Mouse (Mus musculus) myocyte (in vitro differentiated cells): ENCODE measurements around the gene Atg4a-ps. TPM values are rescaled to one million over a fixed set of nuclear protein-coding genes. Genes with fewer than 3 reads are reported as not detected.
A peak's percentile ranks its signal among the peaks of the same experiment; 100 is the strongest.
"Not testable (repeated sequence)": the region's sequence is repeated elsewhere in the genome, so short reads cannot be mapped to it uniquely, and the experiment has no call there.

ENCODE experiments used
- H3K27me3 ChIP-seq: one replicate; pipeline ENCODE4 v1.6.1; 2011; ENCODE audit not compliant: control insufficient read depth, insufficient read depth, insufficient read length
- H3K36me3 ChIP-seq: one replicate; pipeline ENCODE4 v1.6.1; 2011; ENCODE audit not compliant: control insufficient read depth, insufficient read depth
- H3K4me2 ChIP-seq: one replicate; pipeline ENCODE4 v1.6.1; 2011; ENCODE audit warnings: low read depth, control low read depth
- H3K4me3 ChIP-seq: one replicate; pipeline ENCODE4 v1.5.1; 2011; ENCODE audit warnings: mild to moderate bottlenecking, control low read depth, moderate library complexity
- H3K79me2 ChIP-seq: one replicate; pipeline ENCODE4 v1.6.1; 2011; ENCODE audit not compliant: control insufficient read depth, insufficient read depth
- H3ac ChIP-seq: one replicate; pipeline ENCODE4 v1.6.1; 2011; ENCODE audit not compliant: control insufficient read depth, insufficient read length
- CEBPB ChIP-seq: IDR thresholded peaks from 2 replicates; pipeline ENCODE4 v1.6.1; 2011; ENCODE audit warnings: mild to moderate bottlenecking, moderate library complexity; ENCODE audit not compliant: poor library complexity, insufficient read depth, severe bottlenecking
- E2F4 ChIP-seq: IDR thresholded peaks from one replicate; pipeline ENCODE4 v1.6.1; 2011; ENCODE audit warnings: mild to moderate bottlenecking, control low read depth, moderate library complexity; ENCODE audit not compliant: insufficient read depth
- MAX ChIP-seq: IDR thresholded peaks from one replicate; pipeline ENCODE4 v1.6.1; 2011; ENCODE audit warnings: low read depth, mild to moderate bottlenecking, control low read depth
- MYOD1 ChIP-seq, 3 experiments: IDR thresholded peaks; one replicate each; pipeline ENCODE4 v1.6.1; 2011; ENCODE audit warnings: control low read depth in 2 of 3, low read depth in 2 of 3, mild to moderate bottlenecking in 2 of 3, moderate library complexity in 1 of 3; ENCODE audit not compliant: insufficient read length in 2 of 3, control insufficient read depth in 1 of 3
- MYOG ChIP-seq, 3 experiments: IDR thresholded peaks; one replicate each; pipeline ENCODE4 v1.6.1; 2011; ENCODE audit warnings: control low read depth in 2 of 3, low read depth in 2 of 3, mild to moderate bottlenecking in 2 of 3; ENCODE audit not compliant: insufficient read length in 2 of 3, control insufficient read depth in 1 of 3, insufficient read depth in 1 of 3
- POLR2A ChIP-seq: IDR thresholded peaks from one replicate; pipeline ENCODE4 v1.6.1; 2011; ENCODE audit warnings: low read depth, mild to moderate bottlenecking, control low read depth, moderate library complexity; ENCODE audit not compliant: insufficient read length
- POLR2AphosphoS2 ChIP-seq: IDR thresholded peaks from one replicate; pipeline ENCODE4 v1.6.1; 2011; ENCODE audit warnings: low read depth, control low read depth; ENCODE audit not compliant: insufficient read length
- REST ChIP-seq: IDR thresholded peaks from one replicate; pipeline ENCODE4 v1.6.1; 2011; ENCODE audit warnings: mild to moderate bottlenecking, control low read depth, moderate library complexity; ENCODE audit not compliant: insufficient read depth, insufficient read length
- SRF ChIP-seq: IDR thresholded peaks from one replicate; pipeline ENCODE4 v1.6.1; 2011; ENCODE audit warnings: low read depth; ENCODE audit not compliant: control insufficient read depth, insufficient read length
- TCF12 ChIP-seq: IDR thresholded peaks from one replicate; pipeline ENCODE4 v1.6.1; 2011; ENCODE audit warnings: mild to moderate bottlenecking, control low read depth; ENCODE audit not compliant: poor library complexity, insufficient read depth, severe bottlenecking
- TCF3 ChIP-seq: IDR thresholded peaks from one replicate; pipeline ENCODE4 v1.6.1; 2011; ENCODE audit warnings: low read depth, control low read depth; ENCODE audit not compliant: insufficient read length
- USF1 ChIP-seq: IDR thresholded peaks from one replicate; pipeline ENCODE4 v1.6.1; 2011; ENCODE audit warnings: low read depth, mild to moderate bottlenecking, control low read depth, moderate library complexity
- polyA plus RNA-seq: library from polyadenylated mRNA; unstranded; fragments of >200 nt; fragmentation: generic; extraction: Trizol; gene quantifications from one replicate; pipeline ENCODE4 v1.2.1, GENCODE M21; 2012; ENCODE audit warnings: missing spikeins

Gene Atg4a-ps
- polyA plus RNA-seq, result 0.22 TPM

DNA sequence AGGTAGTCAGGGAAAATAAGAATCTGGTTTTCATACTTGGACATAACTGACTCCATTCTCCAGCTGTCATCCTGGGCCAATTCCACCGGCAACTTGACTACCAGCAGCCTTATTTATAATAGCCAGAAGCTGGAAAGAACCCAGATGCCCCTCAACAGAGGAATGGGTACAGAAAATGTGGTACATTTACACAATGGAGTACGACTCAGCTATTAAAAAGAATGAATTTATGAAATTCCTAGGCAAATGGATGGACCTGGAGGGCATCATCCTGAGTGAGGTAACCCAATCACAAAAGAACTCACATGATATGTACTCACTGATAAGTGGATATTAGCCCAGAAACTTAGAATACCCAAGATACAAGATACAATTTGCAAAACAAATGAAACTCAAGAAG is at the start of gene Atg4a-ps:
Gene Atg4a-ps (minus strand): TSS at position 101 of the 400 bp plus-strand sequence.
- H3K4me2 ChIP-seq, H3ac ChIP-seq, H3K79me2 ChIP-seq, H3K27me3 ChIP-seq, H3K36me3 ChIP-seq, H3K4me3 ChIP-seq: not testable (repeated sequence)

DNA sequence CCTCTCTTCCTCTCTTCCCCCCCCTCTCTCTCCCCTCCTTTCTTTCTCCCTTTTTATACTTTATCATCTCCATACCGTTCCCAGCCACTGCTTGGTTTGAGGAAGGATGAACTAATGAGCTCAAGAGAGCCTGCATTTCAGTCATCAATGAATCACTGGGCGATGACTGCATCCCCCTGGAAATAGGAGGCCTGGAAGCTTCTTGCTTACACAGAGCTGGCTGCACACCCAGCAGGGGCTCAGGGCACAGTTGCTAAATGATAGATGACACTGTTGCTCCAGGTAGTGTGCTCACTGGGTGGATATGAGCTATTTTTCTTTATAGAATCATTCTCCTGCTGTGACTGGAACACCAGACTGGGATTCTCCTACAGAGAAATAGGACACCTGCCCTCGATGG is 49.7 kb upstream of the Atg4a-ps start:
- Histone ChIP-seq H3K79me2 (no peaks in the 10 kb centered on the region), H3K27me3 (no peaks in the 10 kb centered on the region), H3K4me3 (no peak overlapping the region), H3ac (no peak overlapping the region), H3K36me3 (no peaks in the 10 kb centered on the region), H3K4me2 (no peak overlapping the region)
- no peak for TF ChIP-seq MAX
- no peak for TF ChIP-seq MYOD1 (IDR thresholded peaks at IDR 0.05; ENCODE audit: control insufficient read depth in 1 of 3, insufficient read length in 2 of 3, low read depth in 2 of 3)
- no peak for TF ChIP-seq TCF12
- TF ChIP-seq CEBPB, result no peak

GRCm38 (mm10) chr3:103690506-103690905 is 44.6 kb upstream of the Atg4a-ps start:
- no peak overlapping the region for H3K4me3 ChIP-seq
- H3K79me2 ChIP-seq, result no peaks in the 10 kb centered on the region
- TF ChIP-seq USF1 (no peak), TCF3 (no peak), E2F4 (no peak), SRF (no peak), POLR2A (no peak), MYOG (IDR thresholded peaks at IDR 0.05; ENCODE audit: control insufficient read depth in 1 of 3, insufficient read depth in 1 of 3, insufficient read length in 2 of 3, low read depth in 2 of 3) (no peak), MYOD1 (IDR thresholded peaks at IDR 0.05; ENCODE audit: control insufficient read depth in 1 of 3, insufficient read length in 2 of 3, low read depth in 2 of 3) (no peak), CEBPB (no peak), MAX (no peak), POLR2AphosphoS2 (no peak), TCF12 (no peak), REST (no peak)
- no peaks in the 10 kb centered on the region for H3K36me3 ChIP-seq
- no peaks in the 10 kb centered on the region for H3K27me3 ChIP-seq
- no peak overlapping the region for H3ac ChIP-seq
- no peak overlapping the region for H3K4me2 ChIP-seq

- Histone ChIP-seq H3K27me3 (no peaks in the 10 kb centered on the region), H3K79me2 (no peaks in the 10 kb centered on the region), H3K36me3 (no peaks in the 10 kb centered on the region), H3K4me2 (no peak overlapping the region), H3ac (no peak overlapping the region), H3K4me3 (no peak overlapping the region)
- TF ChIP-seq POLR2A, result no peak
- no peak for TF ChIP-seq REST
- TF ChIP-seq MYOD1 (IDR thresholded peaks at IDR 0.05; ENCODE audit: control insufficient read depth in 1 of 3, insufficient read length in 2 of 3, low read depth in 2 of 3), result no peak
- no peak for TF ChIP-seq TCF12
- no peak for TF ChIP-seq MAX
- no peak for TF ChIP-seq E2F4
- TF ChIP-seq TCF3, result no peak
- TF ChIP-seq POLR2AphosphoS2, result no peak
- no peak for TF ChIP-seq SRF
- TF ChIP-seq MYOG (IDR thresholded peaks at IDR 0.05; ENCODE audit: control insufficient read depth in 1 of 3, insufficient read depth in 1 of 3, insufficient read length in 2 of 3, low read depth in 2 of 3), result no peak
- TF ChIP-seq CEBPB, result no peak
- TF ChIP-seq USF1, result no peak
These were observed 43.2 kb upstream of the Atg4a-ps start for GRCm38 (mm10) chr3:103689043-103689442.

DNA sequence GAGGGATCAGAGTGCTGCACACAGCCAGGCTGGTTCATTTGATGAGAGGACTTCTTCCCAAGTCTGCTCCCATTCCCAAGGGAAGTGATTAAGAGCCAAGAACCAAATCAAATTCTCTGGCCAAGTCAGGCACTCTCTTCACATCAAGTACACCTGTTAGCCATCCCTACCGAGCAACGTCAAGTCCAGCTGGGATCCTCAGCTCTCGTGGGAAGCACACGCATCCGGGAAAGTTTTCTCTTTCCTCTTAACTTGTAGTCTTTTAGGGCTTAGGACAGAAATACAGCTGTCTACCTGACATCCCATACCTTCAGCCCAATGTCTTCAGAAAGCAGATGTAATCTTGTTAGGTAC is 38.1 kb upstream of the Atg4a-ps start:
- Histone ChIP-seq H3ac (no peak overlapping the region), H3K27me3 (no peaks in the 10 kb centered on the region), H3K4me2 (peak overlapping the region; percentile 89), H3K4me3 (peak overlapping the region; percentile 11), H3K79me2 (no peaks in the 10 kb centered on the region), H3K36me3 (no peaks in the 10 kb centered on the region)
- no peak for TF ChIP-seq CEBPB
- peak in 2 of 3 experiments; percentile 36 to 60 for TF ChIP-seq MYOD1 (IDR thresholded peaks at IDR 0.05; ENCODE audit: control insufficient read depth in 1 of 3, insufficient read length in 2 of 3, low read depth in 2 of 3)
